Mouse (Mus musculus) thymus, adult 2 months (tissue): ENCODE results near the gene Ppm1h.

ENCODE experiments used
- CTCF ChIP-seq: fragments of 200-500 bp; IDR thresholded peaks from 2 replicates; pipeline ENCODE4 v1.5.1; 2012; ENCODE audit warnings: mild to moderate bottlenecking, control low read depth, low read length, moderate library complexity, borderline replicate concordance; ENCODE audit not compliant: control insufficient read depth, poor library complexity, insufficient read depth; ENCODE audit errors: extremely low read depth
- POLR2A ChIP-seq: fragments of 200-500 bp; IDR thresholded peaks from 2 replicates; pipeline ENCODE4 v1.6.1; 2012; ENCODE audit warnings: mild to moderate bottlenecking, low read length, control low read depth, moderate library complexity; ENCODE audit not compliant: control insufficient read depth, poor library complexity, insufficient read depth; ENCODE audit errors: extremely low read depth

DNA sequence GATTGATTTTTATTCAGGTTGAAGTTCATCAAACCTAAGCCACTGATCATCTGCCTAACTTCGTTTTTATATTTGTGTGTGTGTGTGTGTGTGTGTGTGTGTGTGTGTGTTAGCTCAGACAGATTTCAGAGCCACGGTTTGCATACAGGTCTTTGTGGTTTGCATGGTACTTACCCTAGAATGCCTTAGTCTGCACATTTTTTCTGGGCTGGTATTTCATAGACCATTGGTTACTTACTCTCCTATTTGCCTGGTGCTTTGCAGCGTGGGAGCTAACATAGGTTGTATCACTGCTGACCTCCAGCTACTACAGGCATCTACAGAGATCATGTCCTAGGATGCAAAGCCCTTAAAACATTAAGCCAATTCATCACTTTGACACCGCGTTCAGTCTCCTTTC lies 33.7 kb downstream of the Ppm1h start:
- no peak for TF ChIP-seq CTCF
- no peak for TF ChIP-seq POLR2A
